Mouse (Mus musculus) neural tube, postnatal 0 days (tissue): ENCODE measurements around the gene Ccdc149. TPM values are rescaled to one million over a fixed set of nuclear protein-coding genes. Genes with fewer than 3 reads are reported as not detected.

Experiments
- polyA plus RNA-seq: library from polyadenylated mRNA; unstranded; fragments of >200 nt; fragmentation: Nextera tagmentation; extraction: Ambion mirVana; gene quantifications from 2 replicates; pipeline ENCODE4 v1.2.1, GENCODE M21; 2015

The Ccdc149 gene
- 10.3 and 12.2 TPM in 2 replicates for polyA plus RNA-seq

GRCm38 (mm10) chr5:52470991-52471801 is at the start of gene Ccdc149:
TSS of gene Ccdc149 (minus strand) at chr5:52471521.

GRCm38 (mm10) chr5:52363468-52364150 is 107.7 kb downstream of the Ccdc149 start, which contains the start of gene Sod3:
TSS of gene Sod3 (plus strand) at chr5:52363791.

Other genes starting within 250 kb of the Ccdc149 start
- 8.2 and 9.3 TPM in 2 replicates for gene Sod3, start 107.7 kb downstream of the Ccdc149 start, polyA plus RNA-seq
- 13.8 and 15.4 TPM in 2 replicates for gene Lgi2, start 94.9 kb upstream of the Ccdc149 start, polyA plus RNA-seq
- 4.5 and 5.1 TPM in 2 replicates for gene Sepsecs, start 198.2 kb upstream of the Ccdc149 start, polyA plus RNA-seq